Mouse (Mus musculus): ENCODE results near the gene Sinhcaf. TPM values are rescaled to one million over a fixed set of nuclear protein-coding genes. Genes with fewer than 3 reads are reported as not detected.

The Sinhcaf gene
- total RNA-seq, 1 experiment from 2014 or later, result 25.6 TPM

Other genes with a start within 250 kb of the Sinhcaf start
- gene Ipo8, start 115.0 kb downstream of the Sinhcaf start, total RNA-seq (2021), result 34.1 and 36.4 TPM in 2 replicates
- gene Caprin2, start 50.2 kb downstream of the Sinhcaf start, total RNA-seq (2021), result 9.6 and 13.6 TPM in 2 replicates
- gene Dennd5b, start 155.2 kb upstream of the Sinhcaf start, total RNA-seq (2021), result 16.3 and 20.1 TPM in 2 replicates
- gene Gm10203, start 183.7 kb upstream of the Sinhcaf start, total RNA-seq (2021), result not detected in 2 replicates
- gene Etfbkmt, start 193.4 kb upstream of the Sinhcaf start, total RNA-seq (2021), result 32.2 and 55.5 TPM in 2 replicates
- gene Amn1, start 242.2 kb upstream of the Sinhcaf start, total RNA-seq (2021), result 20.3 and 35.6 TPM in 2 replicates

Data from adrenal gland, postnatal 14 days (tissue).